Mouse (Mus musculus) MEL (cell line): ENCODE data around the gene Gm12166. TPM values are rescaled to one million over a fixed set of nuclear protein-coding genes. Genes with fewer than 3 reads are reported as not detected.

Experiments
- DNase-seq: peaks from one replicate; pipeline ENCODE4 v3.0.0; 2011; ENCODE audit warnings: low read depth, low spot score
- H3K27ac ChIP-seq: 2 replicates; pipeline ENCODE4 v1.5.1; 2012; ENCODE audit warnings: low read depth, mild to moderate bottlenecking, control low read depth, low read length, moderate library complexity; ENCODE audit not compliant: control insufficient read depth
- H3K27me3 ChIP-seq, 2 experiments: fragments of 150-350 bp in 1 of 2; sonication (generic) in 1 of 2; 2 replicates each; pipeline ENCODE4 v1.6.1; 2012; ENCODE audit warnings: low read length in 2 of 2, mild to moderate bottlenecking in 2 of 2, improper control_type of control experiment in 1 of 2, moderate library complexity in 1 of 2; ENCODE audit not compliant: insufficient read depth in 2 of 2, control insufficient read depth in 1 of 2
- H3K36me3 ChIP-seq, 2 experiments: 2 replicates each; pipeline ENCODE4 v1.6.1; 2012 to 2014; ENCODE audit warnings: low read length in 2 of 2, improper control_type of control experiment in 1 of 2, inconsistent platforms in 1 of 2, mild to moderate bottlenecking in 1 of 2; ENCODE audit not compliant: insufficient read depth in 2 of 2, control insufficient read depth in 1 of 2
- H3K4me1 ChIP-seq, 2 experiments: fragments of 150-350 bp in 1 of 2; sonication (generic) in 1 of 2; 2 replicates each; pipeline ENCODE4 v1.6.1; 2012; ENCODE audit warnings: low read length in 2 of 2, improper control_type of control experiment in 1 of 2, mild to moderate bottlenecking in 1 of 2; ENCODE audit not compliant: insufficient read depth in 2 of 2, control insufficient read depth in 1 of 2
- H3K4me3 ChIP-seq, 2 experiments: fragments of 150-350 bp in 1 of 2; sonication (generic) in 1 of 2; 2 replicates each; pipeline ENCODE4 v1.5.1; 2012; ENCODE audit warnings: low read depth in 2 of 2, low read length in 2 of 2, mild to moderate bottlenecking in 2 of 2, moderate library complexity in 2 of 2, control low read depth in 1 of 2, improper control_type of control experiment in 1 of 2; ENCODE audit not compliant: control insufficient read depth in 1 of 2, insufficient read depth in 1 of 2
- H3K79me2 ChIP-seq: 2 replicates; pipeline ENCODE4 v1.6.1; 2012; ENCODE audit warnings: mild to moderate bottlenecking, low read length, moderate library complexity; ENCODE audit not compliant: control insufficient read depth, poor library complexity, insufficient read depth
- H3K9ac ChIP-seq: 2 replicates; pipeline ENCODE4 v1.6.1; 2012; ENCODE audit warnings: low read depth, mild to moderate bottlenecking, control low read depth, low read length, moderate library complexity; ENCODE audit not compliant: control insufficient read depth, poor library complexity, severe bottlenecking
- H3K9me3 ChIP-seq: fragments of 150-350 bp; sonication (generic); replicated peaks from 2 replicates; pipeline ENCODE4 v1.6.1; 2012; ENCODE audit warnings: mild to moderate bottlenecking, low read length, improper control_type of control experiment, moderate library complexity; ENCODE audit not compliant: insufficient read depth
- CTCF ChIP-seq, 3 experiments: IDR thresholded peaks in 2 of 3; conservative IDR thresholded peaks in 1 of 3; 2 replicates each; pipeline ENCODE4 v1.5.1; 2011 to 2012; ENCODE audit warnings: low read length in 3 of 3, low read depth in 2 of 3, mild to moderate bottlenecking in 2 of 3, improper control_type of control experiment in 1 of 3, inconsistent platforms in 1 of 3, mixed read lengths in 1 of 3, moderate library complexity in 1 of 3; ENCODE audit not compliant: control insufficient read depth in 1 of 3, insufficient read depth in 1 of 3, poor library complexity in 1 of 3, severe bottlenecking in 1 of 3
- EP300 ChIP-seq, 2 experiments: IDR thresholded peaks; 2 replicates each; pipeline ENCODE4 v1.6.1; 2011; ENCODE audit warnings: improper control_type of control experiment in 2 of 2, low read length in 2 of 2, low read depth in 1 of 2, mild to moderate bottlenecking in 1 of 2
- ETS1 ChIP-seq: IDR thresholded peaks from 2 replicates; pipeline ENCODE4 v1.6.1; 2012; ENCODE audit warnings: low read depth, mild to moderate bottlenecking, inconsistent platforms, low read length, improper control_type of control experiment, moderate library complexity
- GABPA ChIP-seq: IDR thresholded peaks from 2 replicates; pipeline ENCODE4 v1.6.1; 2012; ENCODE audit warnings: low read depth, mild to moderate bottlenecking, inconsistent platforms, low read length, improper control_type of control experiment, moderate library complexity
- GATA1 ChIP-seq: IDR thresholded peaks from 2 replicates; pipeline ENCODE4 v1.6.1; 2011; ENCODE audit warnings: low read depth, low read length, improper control_type of control experiment
- HCFC1 ChIP-seq: IDR thresholded peaks from 2 replicates; pipeline ENCODE4 v1.6.1; 2012; ENCODE audit warnings: low read depth, mild to moderate bottlenecking, inconsistent platforms, low read length, improper control_type of control experiment, moderate library complexity
- KAT2A ChIP-seq: conservative IDR thresholded peaks from 2 replicates; pipeline ENCODE4 v1.6.1; 2012; ENCODE audit warnings: low read depth, low read length, improper control_type of control experiment, inconsistent platforms
- MAX ChIP-seq: IDR thresholded peaks from 2 replicates; pipeline ENCODE4 v1.6.1; 2011; ENCODE audit warnings: low read length, improper control_type of control experiment
- NRF1 ChIP-seq: IDR thresholded peaks from 2 replicates; pipeline ENCODE4 v1.6.1; 2014; ENCODE audit warnings: low read depth, mild to moderate bottlenecking, inconsistent platforms, low read length, improper control_type of control experiment, moderate library complexity; ENCODE audit not compliant: poor library complexity, insufficient read depth, severe bottlenecking
- POLR2A ChIP-seq, 2 experiments: IDR thresholded peaks; 2 replicates each; pipeline ENCODE4 v1.6.1; 2011 to 2012; ENCODE audit warnings: low read length in 2 of 2, mild to moderate bottlenecking in 2 of 2, control low read depth in 1 of 2, improper control_type of control experiment in 1 of 2, low read depth in 1 of 2, moderate library complexity in 1 of 2; ENCODE audit not compliant: control insufficient read depth in 1 of 2, insufficient read depth in 1 of 2, poor library complexity in 1 of 2
- POLR2AphosphoS2 ChIP-seq: IDR thresholded peaks from 2 replicates; pipeline ENCODE4 v1.6.1; 2011; ENCODE audit warnings: low read length, improper control_type of control experiment
- RCOR1 ChIP-seq: IDR thresholded peaks from 2 replicates; pipeline ENCODE4 v1.6.1; 2012; ENCODE audit warnings: low read depth, mild to moderate bottlenecking, inconsistent platforms, low read length, improper control_type of control experiment
- SMC3 ChIP-seq: IDR thresholded peaks from 2 replicates; pipeline ENCODE4 v1.6.1; 2011; ENCODE audit warnings: low read depth, low read length, improper control_type of control experiment
- UBTF ChIP-seq: IDR thresholded peaks from 2 replicates; pipeline ENCODE4 v1.6.1; 2012; ENCODE audit warnings: low read depth, mild to moderate bottlenecking, inconsistent platforms, low read length, improper control_type of control experiment, moderate library complexity, borderline replicate concordance; ENCODE audit not compliant: insufficient read depth
- USF2 ChIP-seq, 2 experiments: IDR thresholded peaks; 2 replicates each; pipeline ENCODE4 v1.6.1; 2011 to 2012; ENCODE audit warnings: improper control_type of control experiment in 2 of 2, low read length in 2 of 2, borderline replicate concordance in 1 of 2, inconsistent platforms in 1 of 2, low read depth in 1 of 2, mild to moderate bottlenecking in 1 of 2; ENCODE audit not compliant: insufficient read depth in 1 of 2
- ZC3H11A ChIP-seq: IDR thresholded peaks from 2 replicates; pipeline ENCODE4 v1.6.1; 2012; ENCODE audit warnings: low read depth, mild to moderate bottlenecking, inconsistent platforms, low read length, improper control_type of control experiment
- ZKSCAN1 ChIP-seq: IDR thresholded peaks from 2 replicates; pipeline ENCODE4 v1.6.1; 2012; ENCODE audit warnings: low read depth, mild to moderate bottlenecking, inconsistent platforms, low read length, improper control_type of control experiment, moderate library complexity
- ZNF384 ChIP-seq: IDR thresholded peaks from 2 replicates; pipeline ENCODE4 v1.6.1; 2012; ENCODE audit warnings: low read depth, mild to moderate bottlenecking, inconsistent platforms, low read length, improper control_type of control experiment
- polyA plus RNA-seq, 2 experiments: library from polyadenylated mRNA; stranded (reverse) in 1 of 2; unstranded in 1 of 2; fragments of >175 nt in 1 of 2; fragments of >200 nt in 1 of 2; gene quantifications; 2 replicates each; pipeline versions ENCODE4 v1.2.1 to v1.2.4; 2012; ENCODE audit warnings: low replicate concordance in 2 of 2, low read depth in 1 of 2; ENCODE audit not compliant: insufficient read length in 2 of 2, insufficient read depth in 1 of 2, missing spikeins in 1 of 2
- total RNA-seq: library from RNA; depleted of rRNA; stranded (reverse); fragments of 300-350 nt; gene quantifications from 2 replicates; pipeline ENCODE4 v1.2.3, GENCODE M21; 2012

Gm12166 gene
- total and polyA plus RNA-seq, 3 experiments, result 4.1 to 6.8 TPM; not detected in 1

DNA sequence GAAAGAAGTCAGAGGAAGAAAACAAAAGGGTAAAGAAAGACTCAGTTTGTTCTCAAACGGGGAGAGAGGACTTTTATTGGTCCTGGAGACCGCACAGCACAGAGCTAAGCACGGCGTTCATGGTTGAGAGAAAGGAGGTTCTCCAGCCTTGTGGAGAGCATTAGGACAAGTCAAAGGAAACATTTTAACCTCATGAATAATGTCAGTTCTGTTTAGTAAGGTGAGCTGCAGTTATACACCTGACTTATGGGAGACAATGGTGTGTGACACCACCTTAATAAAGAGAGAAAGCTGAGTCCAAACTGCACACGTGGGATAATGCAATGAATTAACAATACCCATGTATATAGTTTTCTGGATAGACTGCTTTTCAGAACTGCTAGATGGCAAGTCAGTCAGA is 7.3 kb downstream of the Gm12166 start:
- H3K27ac ChIP-seq, result no peak overlapping the region
- 0 out of 4 replicates have a peak, but pooled peaks cover 0 to 2% of the 10 kb centered on the region in 2 experiments for H3K27me3 ChIP-seq
- H3K9ac ChIP-seq, result no peak overlapping the region
- TF ChIP-seq ZC3H11A, result no peak
- no peak for TF ChIP-seq SMC3
- no peak for TF ChIP-seq POLR2AphosphoS2
- no peaks in the 10 kb centered on the region for H3K4me1 ChIP-seq
- DNase-seq, result no peak
- H3K36me3 ChIP-seq, result no peaks in the 10 kb centered on the region
- H3K79me2 ChIP-seq, result no peaks in the 10 kb centered on the region
- H3K4me3 ChIP-seq, result no peak overlapping the region
- H3K9me3 ChIP-seq, result no peaks in the 10 kb centered on the region

DNA sequence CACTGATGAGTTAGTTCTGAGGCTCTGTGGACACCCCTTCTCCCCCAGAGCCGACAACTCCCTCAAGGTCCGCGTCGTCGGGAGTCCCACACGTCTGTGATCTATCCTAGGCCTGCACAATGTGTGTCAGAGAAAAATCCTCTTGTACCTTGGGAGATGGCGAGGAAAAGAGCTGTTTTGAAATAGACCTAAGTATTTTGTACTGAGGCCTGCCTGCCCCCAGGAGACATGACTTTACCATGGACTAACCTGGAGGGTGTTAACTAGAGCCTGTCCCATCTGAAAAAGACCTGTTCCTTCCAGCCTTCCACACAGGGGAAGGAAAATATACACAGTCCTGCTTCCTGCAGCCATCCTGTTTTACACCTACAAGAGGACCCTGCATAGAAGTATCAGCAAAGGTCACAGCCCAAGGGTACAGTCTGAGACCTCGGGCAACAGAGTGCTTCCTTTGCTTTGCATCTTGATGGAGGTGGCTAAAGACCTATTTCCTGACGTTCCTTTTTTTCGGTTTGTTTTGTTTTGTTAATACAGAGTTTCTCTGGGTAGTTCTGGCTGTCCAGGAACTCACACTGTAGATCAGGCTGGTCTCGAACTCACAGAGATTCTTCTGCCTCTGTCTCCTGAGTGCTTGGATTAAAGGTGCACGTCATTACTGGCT is 10.4 kb downstream of the Gm12166 start:
- Histone ChIP-seq H3K36me3 (no peaks in the 10 kb centered on the region), H3K27ac (no peak overlapping the region), H3K9ac (no peak overlapping the region), H3K4me1 (no peaks in the 10 kb centered on the region), H3K9me3 (no peaks in the 10 kb centered on the region), H3K27me3 (no peaks in the 10 kb centered on the region), H3K79me2 (no peaks in the 10 kb centered on the region), H3K4me3 (no peak overlapping the region)
- DNase-seq, result no peak
- TF ChIP-seq POLR2AphosphoS2 (no peak), HCFC1 (no peak), GABPA (no peak), USF2 (IDR thresholded peaks at IDR 0.05; ENCODE audit: borderline replicate concordance in 1 of 2, insufficient read depth in 1 of 2, low read depth in 1 of 2, low read length in 2 of 2) (no peak), MAX (no peak), CTCF (IDR thresholded peaks at IDR 0.05 in 2 of 3, conservative IDR thresholded peaks at IDR 0.05 in 1 of 3; ENCODE audit: control insufficient read depth in 1 of 3, insufficient read depth in 1 of 3, low read depth in 2 of 3, low read length in 3 of 3, poor library complexity in 1 of 3, severe bottlenecking in 1 of 3) (no peak), KAT2A (no peak), ETS1 (no peak), ZKSCAN1 (no peak), RCOR1 (no peak), ZNF384 (no peak), POLR2A (IDR thresholded peaks at IDR 0.05; ENCODE audit: control insufficient read depth in 1 of 2, insufficient read depth in 1 of 2, low read depth in 1 of 2, low read length in 2 of 2, poor library complexity in 1 of 2) (no peak), UBTF (no peak), GATA1 (no peak), EP300 (IDR thresholded peaks at IDR 0.05; ENCODE audit: low read depth in 1 of 2, low read length in 2 of 2) (no peak), NRF1 (no peak), SMC3 (no peak)
